Mouse (Mus musculus) layer of hippocampus, postnatal 14 days (tissue): ENCODE measurements around the gene Pnkd. TPM values are rescaled to one million over a fixed set of nuclear protein-coding genes. Genes with fewer than 3 reads are reported as not detected.

ENCODE experiments used
- microRNA-seq, 2 experiments: library from miRNA; unstranded; fragments of <30 nt; microRNA quantifications; one replicate each; pipeline ENCODE4 v1.2.0; 2021
- total RNA-seq, 2 experiments: library from RNA; stranded (reverse); gene quantifications; 2 replicates each; pipeline ENCODE4 v1.2.3; 2021

The Pnkd gene
- total RNA-seq, 2 experiments from 2014 or later = 143 to 157 TPM

Small RNA genes lying within 50 kb of the gene (microRNA-seq; reads per million reads assigned to microRNA genes)
- 3,725 to 9,389 reads per million in 2 experiments for gene Mir26b

Other genes starting within 250 kb of the Pnkd start
- gene Tns1, start 160.5 kb upstream of the Pnkd start, total RNA-seq = 10 to 100 TPM; 49.6 to 52.2 TPM
- under 1 TPM; 0.18 to 0.24 TPM for gene Rufy4, start 159.4 kb upstream of the Pnkd start, total RNA-seq
- gene Cxcr2, start 130.9 kb upstream of the Pnkd start, total RNA-seq = not detected
- not detected for gene Cxcr1, start 90.3 kb upstream of the Pnkd start, total RNA-seq
- gene Arpc2, start 48.8 kb upstream of the Pnkd start, total RNA-seq = 100 to 1,000 TPM; 344 to 348 TPM
- gene Gpbar1, start 6.4 kb upstream of the Pnkd start, total RNA-seq = not detected
- 100 to 1,000 TPM; 143 to 145 TPM for gene Aamp, start 192 bp upstream of the Pnkd start, total RNA-seq
- 10 to 100 TPM; 19.5 to 19.7 TPM for gene Tmbim1, start 20.7 kb downstream of the Pnkd start, total RNA-seq
- gene Catip, start 77.2 kb downstream of the Pnkd start, total RNA-seq = 1 to 10 TPM; 1.1 to 1.8 TPM
- gene Slc11a1, start 90.3 kb downstream of the Pnkd start, total RNA-seq = 1 to 10 TPM; 1.6 to 5.3 TPM
- gene Ctdsp1, start 106.6 kb downstream of the Pnkd start, total RNA-seq = 10 to 100 TPM; 23.8 to 28.2 TPM
- gene Vil1, start 124.4 kb downstream of the Pnkd start, total RNA-seq = 1 to 10 TPM in 1 of 2 experiments, under 1 TPM in 1; 0.62 to 1.2 TPM
- 10 to 100 TPM; 30.5 to 33.4 TPM for gene Cnot9, start 221.1 kb downstream of the Pnkd start, total RNA-seq